Mouse (Mus musculus): ENCODE measurements around the gene Hoxa2. TPM values are rescaled to one million over a fixed set of nuclear protein-coding genes. Genes with fewer than 3 reads are reported as not detected.
A peak's percentile ranks its signal among the peaks of the same experiment; 100 is the strongest.

Hoxa2 gene
- polyA plus RNA-seq, 1 experiment from 2014 or later = 22.5 TPM

DNA sequence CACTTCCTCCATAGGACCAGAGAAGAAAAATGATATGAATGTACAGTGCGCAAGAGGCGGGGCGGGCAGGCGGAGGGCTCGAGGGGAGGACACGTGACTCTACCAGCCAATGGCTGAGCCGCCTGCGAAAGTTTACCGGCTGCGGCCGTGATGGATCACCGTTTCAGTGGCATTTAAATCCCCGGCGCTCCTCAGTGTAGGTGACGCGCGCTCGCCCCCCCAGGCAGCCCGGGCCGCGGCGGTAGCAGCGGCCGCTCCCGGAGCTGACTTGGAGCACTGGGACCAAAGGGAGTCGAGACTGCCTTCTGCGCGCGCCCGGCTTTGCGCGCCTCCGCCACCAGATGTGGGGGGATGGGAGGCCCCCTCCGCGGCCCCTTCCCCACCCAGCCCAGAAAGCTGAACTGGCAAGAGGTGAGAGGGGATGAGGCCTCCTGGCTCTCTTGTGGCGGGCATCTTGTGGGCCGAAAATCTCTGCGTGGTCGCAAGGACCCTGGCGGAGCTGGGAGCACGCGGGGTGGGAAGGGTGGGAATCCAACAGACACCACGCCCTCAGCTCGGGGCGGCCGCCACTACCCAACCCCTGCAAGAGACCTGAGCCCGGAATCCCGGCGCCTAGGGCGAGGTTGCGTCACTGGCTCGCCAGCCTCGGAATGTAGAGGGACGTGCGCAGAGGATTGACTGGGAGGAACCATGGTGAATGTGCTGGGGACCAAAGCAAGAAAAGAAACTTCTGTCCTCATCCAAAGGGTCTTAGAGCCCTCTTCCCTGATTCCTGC, 6.2 kb downstream of the Hoxa2 start, which contains the start of gene Hoxa1:
Gene Hoxa1 (minus strand): TSS at position 42 of the 776 bp plus-strand sequence.
- ATAC-seq = peak; percentile 88
- Histone ChIP-seq H3K4me1 (ENCODE audit: control insufficient read depth, insufficient read depth, low read depth, low read length) (peaks cover 10% of the 10 kb centered on the region), H3K9ac (ENCODE audit: low read depth, low read length) (peak within 1 kb of the TSS; percentile 78), H3K27me3 (replicated peaks; ENCODE audit: control insufficient read depth, insufficient read depth, low read length) (peaks cover 19% of the 10 kb centered on the region), H3K9me3 (ENCODE audit: control insufficient read depth, low read length) (no peaks in the 10 kb centered on the region), H3K36me3 (ENCODE audit: control insufficient read depth, insufficient read depth, low read length) (no peaks in the 10 kb centered on the region), H3K4me2 (ENCODE audit: low read length) (peak within 1 kb of the TSS; percentile 80), H3K27ac (ENCODE audit: low read depth, low read length) (peak within 1 kb of the TSS; percentile 83), H3K4me3 (ENCODE audit: low read length) (peak within 1 kb of the TSS; percentile 67)
- WGBS = under 1% methylated on average over 48 of the region's 55 CpGs

DNA sequence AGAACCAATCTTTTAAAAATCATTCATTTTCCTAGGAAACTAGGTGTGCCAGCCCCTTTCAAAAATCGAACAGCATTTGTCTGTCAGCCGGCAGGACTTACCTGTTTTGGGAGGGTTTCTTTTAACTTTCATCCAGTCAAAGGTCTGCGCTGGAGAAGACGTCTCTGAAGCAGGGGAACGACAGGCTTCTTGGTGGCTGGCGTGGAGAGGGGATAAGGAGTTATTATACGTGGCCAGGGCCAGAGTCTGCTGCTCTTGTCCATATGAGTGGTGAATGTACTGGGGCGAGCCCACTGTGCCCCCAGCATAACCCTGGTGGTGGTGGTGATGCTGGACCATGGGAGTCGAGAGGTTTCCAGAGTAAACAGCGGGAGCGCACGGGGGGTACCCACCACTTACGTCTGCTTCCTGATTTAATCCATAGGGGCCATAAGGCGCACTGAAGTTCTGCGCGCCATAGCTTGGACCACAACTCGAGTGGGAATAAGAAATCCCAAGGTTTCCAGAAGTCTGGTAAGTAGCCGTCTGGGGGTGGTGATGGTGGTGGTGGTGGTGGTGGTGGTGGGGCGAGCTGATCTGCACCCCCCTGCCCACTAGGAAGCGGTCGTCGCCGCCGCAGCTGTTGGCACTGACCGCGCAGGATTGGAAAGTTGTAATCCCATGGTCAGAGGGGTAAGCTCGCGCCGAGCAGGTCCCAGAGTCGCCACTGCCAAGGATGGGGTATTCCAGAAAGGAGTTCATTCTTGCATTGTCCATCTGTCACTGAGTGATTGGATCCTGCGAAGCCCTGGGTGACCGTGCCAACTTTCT, 7.0 kb downstream of the Hoxa2 start:
- Histone ChIP-seq H3K4me2 (ENCODE audit: low read length) (peak overlapping the region; percentile 80), H3K9me3 (ENCODE audit: control insufficient read depth, low read length) (no peaks in the 10 kb centered on the region), H3K9ac (ENCODE audit: low read depth, low read length) (peak overlapping the region; percentile 19; the same call in 1 of the 2 replicates), H3K36me3 (ENCODE audit: control insufficient read depth, insufficient read depth, low read length) (no peaks in the 10 kb centered on the region), H3K27ac (ENCODE audit: low read depth, low read length) (no peak overlapping the region), H3K4me1 (ENCODE audit: control insufficient read depth, insufficient read depth, low read depth, low read length) (peaks cover 10% of the 10 kb centered on the region), H3K27me3 (replicated peaks; ENCODE audit: control insufficient read depth, insufficient read depth, low read length) (peaks cover 21% of the 10 kb centered on the region), H3K4me3 (ENCODE audit: low read length) (peak overlapping the region; percentile 67)
- 2% methylated on average over 32 of the region's 32 CpGs for WGBS
- peak; percentile 73; the same call in 1 of the 2 replicates for ATAC-seq

DNA sequence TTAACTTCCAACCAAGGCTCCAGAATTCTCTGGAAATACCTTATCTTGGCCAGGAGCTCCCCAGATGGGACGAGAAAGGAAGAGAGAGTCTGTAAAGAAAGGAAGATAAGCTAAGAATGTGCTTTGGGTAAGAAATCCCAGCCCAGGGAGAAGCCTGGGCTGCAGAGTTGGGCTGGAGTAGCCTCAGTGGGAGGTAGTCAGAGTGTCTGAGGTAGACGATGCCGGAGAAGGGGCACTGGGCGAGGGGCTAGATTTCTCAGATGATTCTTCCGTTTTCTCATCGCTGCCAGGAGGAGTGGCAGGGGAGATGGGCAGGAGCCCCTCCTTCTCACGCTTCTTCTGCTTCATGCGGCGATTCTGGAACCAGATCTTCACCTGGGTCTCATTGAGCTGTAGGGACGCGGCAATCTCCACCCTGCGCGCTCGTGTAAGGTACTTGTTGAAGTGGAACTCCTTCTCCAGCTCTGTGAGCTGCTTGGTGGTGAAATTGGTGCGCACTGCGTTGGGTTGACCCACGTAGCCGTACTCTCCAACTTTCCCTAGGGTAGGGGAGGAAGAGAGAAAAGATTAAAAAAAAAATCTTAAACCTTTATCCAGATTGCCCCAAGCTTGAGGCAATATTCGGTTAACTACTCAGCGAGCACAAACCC, 8.0 kb downstream of the Hoxa2 start:
- H3K4me1 ChIP-seq (ENCODE audit: control insufficient read depth, insufficient read depth, low read depth, low read length) = peaks cover 10% of the 10 kb centered on the region
- H3K4me3 ChIP-seq (ENCODE audit: low read length) = peak overlapping the region; percentile 9; the same call in 1 of the 2 replicates
- no peaks in the 10 kb centered on the region for H3K36me3 ChIP-seq (ENCODE audit: control insufficient read depth, insufficient read depth, low read length)
- H3K27me3 ChIP-seq (replicated peaks; ENCODE audit: control insufficient read depth, insufficient read depth, low read length) = peaks cover 28% of the 10 kb centered on the region
- no peak for ATAC-seq
- no peak overlapping the region for H3K27ac ChIP-seq (ENCODE audit: low read depth, low read length)
- no peak overlapping the region for H3K9ac ChIP-seq (ENCODE audit: low read depth, low read length)
- H3K4me2 ChIP-seq (ENCODE audit: low read length) = peak overlapping the region; percentile 80
- no peaks in the 10 kb centered on the region for H3K9me3 ChIP-seq (ENCODE audit: control insufficient read depth, low read length)
- 6% methylated on average over 20 of the region's 20 CpGs for WGBS

DNA sequence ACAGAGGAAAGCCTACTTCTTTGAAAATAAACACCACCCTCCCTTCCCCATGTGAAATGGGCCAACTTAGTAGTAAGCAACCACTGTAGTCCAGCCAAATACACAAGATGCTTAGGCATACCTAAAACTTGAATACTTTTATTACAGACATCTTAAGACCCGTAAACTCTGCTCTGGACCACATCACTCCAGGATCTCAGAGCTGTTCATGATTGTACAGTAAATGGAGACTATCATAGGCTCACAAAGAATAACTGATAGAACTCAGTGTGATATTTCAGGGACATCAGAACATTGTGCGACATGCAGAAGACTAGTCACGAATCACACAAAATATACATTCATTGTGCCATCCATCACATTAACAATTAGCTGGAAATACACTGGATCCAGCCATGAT, 9.2 kb downstream of the Hoxa2 start:
- no peak overlapping the region for H3K4me2 ChIP-seq (ENCODE audit: low read length)
- H3K4me1 ChIP-seq (ENCODE audit: control insufficient read depth, insufficient read depth, low read depth, low read length) = peaks cover 10% of the 10 kb centered on the region
- ATAC-seq = no peak
- H3K4me3 ChIP-seq (ENCODE audit: low read length) = no peak overlapping the region
- WGBS = 51% methylated on average over 3 of the region's 3 CpGs
- H3K27ac ChIP-seq (ENCODE audit: low read depth, low read length) = no peak overlapping the region
- H3K36me3 ChIP-seq (ENCODE audit: control insufficient read depth, insufficient read depth, low read length) = no peaks in the 10 kb centered on the region
- H3K9ac ChIP-seq (ENCODE audit: low read depth, low read length) = no peak overlapping the region
- no peaks in the 10 kb centered on the region for H3K9me3 ChIP-seq (ENCODE audit: control insufficient read depth, low read length)
- peaks cover 32% of the 10 kb centered on the region for H3K27me3 ChIP-seq (replicated peaks; ENCODE audit: control insufficient read depth, insufficient read depth, low read length)

DNA sequence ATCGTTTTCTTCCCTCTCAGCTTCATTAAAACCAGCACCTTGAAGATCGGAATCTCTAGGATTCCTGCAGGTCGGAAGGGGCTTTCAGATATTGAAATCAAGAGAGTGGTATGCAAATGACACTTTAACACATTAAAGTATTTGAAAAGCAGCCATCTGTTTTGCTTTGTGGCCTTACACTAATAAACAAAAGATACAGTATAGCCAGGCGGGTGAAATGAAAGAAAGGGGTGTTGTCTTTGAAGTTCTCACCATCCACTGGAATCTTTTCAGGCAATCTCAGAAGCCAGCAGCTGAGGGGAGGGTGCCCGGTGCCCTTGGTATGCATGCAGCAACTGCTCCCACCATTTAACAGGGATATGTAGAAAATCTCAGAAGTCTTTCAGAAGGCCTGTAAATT, 10.6 kb downstream of the Hoxa2 start:
- Histone ChIP-seq H3K9me3 (ENCODE audit: control insufficient read depth, low read length) (peaks cover 3% of the 10 kb centered on the region; the same call in 1 of the 2 replicates), H3K4me3 (ENCODE audit: low read length) (no peak overlapping the region), H3K36me3 (ENCODE audit: control insufficient read depth, insufficient read depth, low read length) (no peaks in the 10 kb centered on the region), H3K27me3 (replicated peaks; ENCODE audit: control insufficient read depth, insufficient read depth, low read length) (peaks cover 45% of the 10 kb centered on the region), H3K4me1 (ENCODE audit: control insufficient read depth, insufficient read depth, low read depth, low read length) (peaks cover 9% of the 10 kb centered on the region), H3K4me2 (ENCODE audit: low read length) (no peak overlapping the region), H3K27ac (ENCODE audit: low read depth, low read length) (no peak overlapping the region), H3K9ac (ENCODE audit: low read depth, low read length) (no peak overlapping the region)
- WGBS = 27% methylated on average over 5 of the region's 5 CpGs
- no peak for ATAC-seq

DNA sequence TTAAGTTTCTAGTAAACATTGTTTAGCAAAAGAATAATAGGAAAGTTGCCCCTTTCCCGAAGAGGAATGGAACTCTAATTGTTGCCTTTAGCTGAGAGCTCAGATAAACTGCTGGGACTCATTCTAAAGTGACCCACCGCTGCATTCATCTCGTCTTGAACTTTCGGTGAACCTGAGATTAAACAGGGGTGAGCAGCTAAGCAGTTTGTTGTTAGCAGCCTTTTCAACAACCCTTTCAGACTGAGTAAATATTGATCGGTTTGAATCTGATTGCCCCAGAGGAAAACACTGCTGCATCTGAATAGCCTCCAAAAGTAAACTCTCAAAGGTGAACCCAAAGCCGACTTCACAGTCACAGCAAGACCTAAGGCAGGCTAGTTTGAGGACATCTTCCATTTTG, 11.4 kb downstream of the Hoxa2 start:
- Histone ChIP-seq H3K9ac (ENCODE audit: low read depth, low read length) (no peak overlapping the region), H3K4me1 (ENCODE audit: control insufficient read depth, insufficient read depth, low read depth, low read length) (peaks cover 4% of the 10 kb centered on the region), H3K36me3 (ENCODE audit: control insufficient read depth, insufficient read depth, low read length) (no peaks in the 10 kb centered on the region), H3K4me3 (ENCODE audit: low read length) (no peak overlapping the region), H3K27ac (ENCODE audit: low read depth, low read length) (no peak overlapping the region), H3K9me3 (ENCODE audit: control insufficient read depth, low read length) (peaks cover 3% of the 10 kb centered on the region; the same call in 1 of the 2 replicates), H3K27me3 (replicated peaks; ENCODE audit: control insufficient read depth, insufficient read depth, low read length) (peaks cover 45% of the 10 kb centered on the region), H3K4me2 (ENCODE audit: low read length) (no peak overlapping the region)
- WGBS = 14% methylated on average over 6 of the region's 6 CpGs
- ATAC-seq = no peak

DNA sequence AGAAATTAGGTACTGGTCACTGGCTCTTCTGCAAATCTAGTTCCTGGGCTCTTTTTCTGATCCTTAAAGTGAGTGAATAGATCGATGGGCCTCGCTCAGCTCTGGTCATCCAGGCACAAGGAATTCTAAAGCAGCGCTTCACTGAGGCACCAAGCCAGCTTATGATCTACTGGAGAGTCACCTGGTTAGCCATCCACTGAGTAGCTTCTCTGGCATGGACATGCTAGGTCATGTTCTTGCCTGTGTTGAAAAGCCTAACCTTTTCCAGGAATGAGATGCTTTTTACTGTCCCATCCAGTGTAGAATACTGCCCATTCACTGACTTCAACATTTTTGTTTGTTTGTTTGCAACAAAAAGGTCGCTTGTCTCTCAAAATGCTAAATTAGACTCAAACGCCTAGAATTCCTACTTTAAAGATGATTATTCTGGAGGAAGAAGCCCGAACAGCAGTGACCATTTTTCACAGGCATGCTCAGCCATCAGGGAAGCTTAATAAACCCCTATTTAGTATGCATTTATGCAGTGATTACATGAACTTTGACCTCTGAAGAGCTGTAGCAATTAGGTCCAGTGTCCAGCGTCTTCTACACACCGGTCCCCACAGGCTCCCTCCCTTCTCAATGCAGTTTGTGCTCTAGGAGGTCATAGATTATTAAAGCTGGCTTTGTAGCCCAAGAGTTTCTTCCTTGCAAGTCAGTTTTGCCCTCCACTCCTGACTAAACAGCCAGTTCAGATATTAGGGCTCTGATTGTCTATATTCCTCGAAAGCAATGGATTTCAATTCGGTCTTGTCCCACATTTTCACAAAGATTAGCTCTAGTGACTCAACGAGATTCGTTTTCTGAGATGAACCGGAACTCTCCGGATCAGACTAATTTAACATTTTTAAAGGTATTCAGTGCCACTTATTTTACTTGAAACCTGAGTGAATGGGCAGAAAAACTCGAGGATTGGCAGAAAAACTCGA, 12.1 kb downstream of the Hoxa2 start:
- ATAC-seq = no peak
- H3K9ac ChIP-seq (ENCODE audit: low read depth, low read length) = no peak overlapping the region
- peaks cover 48% of the 10 kb centered on the region for H3K27me3 ChIP-seq (replicated peaks; ENCODE audit: control insufficient read depth, insufficient read depth, low read length)
- H3K9me3 ChIP-seq (ENCODE audit: control insufficient read depth, low read length) = peaks cover 3% of the 10 kb centered on the region; the same call in 1 of the 2 replicates
- H3K36me3 ChIP-seq (ENCODE audit: control insufficient read depth, insufficient read depth, low read length) = no peaks in the 10 kb centered on the region
- H3K4me2 ChIP-seq (ENCODE audit: low read length) = no peak overlapping the region
- H3K27ac ChIP-seq (ENCODE audit: low read depth, low read length) = no peak overlapping the region
- WGBS = 12% methylated on average over 16 of the region's 16 CpGs
- H3K4me3 ChIP-seq (ENCODE audit: low read length) = no peak overlapping the region
- H3K4me1 ChIP-seq (ENCODE audit: control insufficient read depth, insufficient read depth, low read depth, low read length) = no peaks in the 10 kb centered on the region; the same call in 1 of the 2 replicates

DNA sequence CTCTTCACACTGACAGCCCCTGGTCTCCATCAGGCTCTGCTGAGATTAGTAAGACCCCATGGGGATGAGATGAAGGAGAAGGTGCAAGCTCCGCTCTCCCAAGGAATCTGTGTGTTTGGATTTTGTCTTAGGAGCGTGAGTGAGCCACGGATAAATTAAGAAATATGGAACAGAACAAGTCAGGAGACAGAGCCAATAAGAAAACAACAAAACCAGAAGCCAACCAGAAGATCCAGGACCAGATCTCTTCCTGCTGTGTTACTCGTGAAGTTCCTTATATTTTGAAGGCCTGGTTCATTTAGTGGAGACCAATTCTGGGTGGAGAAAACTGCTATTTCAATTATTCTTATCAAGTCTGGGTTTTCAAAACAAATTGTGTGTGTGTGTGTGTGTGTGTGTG, 13.1 kb downstream of the Hoxa2 start:
- no peak overlapping the region for H3K4me2 ChIP-seq (ENCODE audit: low read length)
- no peaks in the 10 kb centered on the region for H3K36me3 ChIP-seq (ENCODE audit: control insufficient read depth, insufficient read depth, low read length)
- H3K4me1 ChIP-seq (ENCODE audit: control insufficient read depth, insufficient read depth, low read depth, low read length) = no peaks in the 10 kb centered on the region; the same call in 1 of the 2 replicates
- no peak for ATAC-seq
- 29% methylated on average over 4 of the region's 4 CpGs for WGBS
- H3K27ac ChIP-seq (ENCODE audit: low read depth, low read length) = no peak overlapping the region
- no peak overlapping the region for H3K9ac ChIP-seq (ENCODE audit: low read depth, low read length)
- no peak overlapping the region for H3K4me3 ChIP-seq (ENCODE audit: low read length)
- peaks cover 3% of the 10 kb centered on the region; the same call in 1 of the 2 replicates for H3K9me3 ChIP-seq (ENCODE audit: control insufficient read depth, low read length)
- peaks cover 47% of the 10 kb centered on the region for H3K27me3 ChIP-seq (replicated peaks; ENCODE audit: control insufficient read depth, insufficient read depth, low read length)
